Mouse (Mus musculus) mature B cell (primary cell): ENCODE results near the gene Atp6v1f.

Experiments used
- in situ Hi-C: fragments of 300-500 bp; cut with MboI; formaldehyde crosslinking; loops from 2 replicates; pipeline ENCODE4 v1.14.3; 2019

The Atp6v1f gene

GRCm38 (mm10) chr6:29467583-29468354 is at the start of gene Atp6v1f:
Gene Atp6v1f, plus strand, starts transcription at chr6:29467718.
- in situ Hi-C loops, result no loop called here

DNA sequence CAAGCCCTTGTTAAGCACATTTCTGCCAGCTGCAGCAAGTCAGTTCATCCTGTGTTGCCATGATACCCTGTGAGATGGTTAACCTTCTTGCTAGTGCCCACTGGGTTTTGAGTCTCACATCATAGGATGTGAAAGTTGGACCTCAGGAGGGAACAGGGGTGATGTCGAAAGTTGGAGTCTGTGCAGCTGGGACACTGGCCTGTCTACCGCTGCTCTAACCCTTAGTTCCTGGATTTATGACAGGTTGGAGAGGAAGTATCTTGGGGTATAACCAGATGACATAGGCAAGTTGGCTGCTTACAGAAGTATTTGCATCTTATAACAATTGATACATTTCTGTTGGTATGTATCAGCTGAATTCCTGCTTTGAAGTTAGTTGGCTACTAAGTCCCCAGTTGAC is 46.9 kb upstream of the Atp6v1f start:
- in situ Hi-C loops, result no loop called here

DNA sequence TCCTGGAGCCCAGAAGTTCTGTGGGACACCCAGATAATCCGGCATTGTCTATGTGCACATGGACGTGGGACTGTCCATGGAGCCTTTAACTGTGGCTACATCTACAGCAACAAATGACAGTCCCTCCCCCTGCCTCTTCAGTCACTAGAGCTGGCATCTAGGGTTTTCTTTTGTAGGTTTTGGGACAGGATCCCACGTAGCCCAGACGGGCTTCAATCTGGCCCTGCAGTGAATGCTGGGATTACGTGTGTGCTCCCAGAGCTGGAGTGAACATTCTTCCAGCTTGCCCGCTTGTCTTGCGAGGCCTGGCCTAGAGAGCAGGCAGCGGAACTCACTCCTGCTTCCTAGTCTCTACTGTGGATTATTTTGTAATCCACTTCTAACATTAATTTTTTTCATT is 42.4 kb upstream of the Atp6v1f start:
- in situ Hi-C loops, result no loop called here

GRCm38 (mm10) chr6:29426331-29426730 is 41.2 kb upstream of the Atp6v1f start:
- in situ Hi-C loops, result no loop called here

DNA sequence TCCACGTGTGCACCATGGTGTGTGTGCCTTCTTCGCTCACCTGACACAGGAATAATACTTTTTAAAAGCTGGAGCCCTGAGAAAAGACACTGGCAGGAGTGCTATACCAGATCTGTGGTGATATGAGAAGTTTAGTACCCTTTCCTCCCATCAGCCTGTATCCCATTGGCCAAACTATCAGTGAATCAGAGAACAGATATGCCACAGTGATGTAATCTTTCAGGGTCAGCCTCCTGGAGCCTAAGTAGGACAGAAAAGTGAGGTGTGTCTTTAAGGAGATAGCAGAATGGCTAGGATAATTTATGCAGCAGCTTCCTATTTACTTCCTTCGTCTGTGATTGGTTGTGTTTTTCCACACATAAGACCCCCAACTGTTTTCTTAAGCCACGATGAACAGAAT is 39.3 kb upstream of the Atp6v1f start:
- in situ Hi-C loops, result no loop called here

DNA sequence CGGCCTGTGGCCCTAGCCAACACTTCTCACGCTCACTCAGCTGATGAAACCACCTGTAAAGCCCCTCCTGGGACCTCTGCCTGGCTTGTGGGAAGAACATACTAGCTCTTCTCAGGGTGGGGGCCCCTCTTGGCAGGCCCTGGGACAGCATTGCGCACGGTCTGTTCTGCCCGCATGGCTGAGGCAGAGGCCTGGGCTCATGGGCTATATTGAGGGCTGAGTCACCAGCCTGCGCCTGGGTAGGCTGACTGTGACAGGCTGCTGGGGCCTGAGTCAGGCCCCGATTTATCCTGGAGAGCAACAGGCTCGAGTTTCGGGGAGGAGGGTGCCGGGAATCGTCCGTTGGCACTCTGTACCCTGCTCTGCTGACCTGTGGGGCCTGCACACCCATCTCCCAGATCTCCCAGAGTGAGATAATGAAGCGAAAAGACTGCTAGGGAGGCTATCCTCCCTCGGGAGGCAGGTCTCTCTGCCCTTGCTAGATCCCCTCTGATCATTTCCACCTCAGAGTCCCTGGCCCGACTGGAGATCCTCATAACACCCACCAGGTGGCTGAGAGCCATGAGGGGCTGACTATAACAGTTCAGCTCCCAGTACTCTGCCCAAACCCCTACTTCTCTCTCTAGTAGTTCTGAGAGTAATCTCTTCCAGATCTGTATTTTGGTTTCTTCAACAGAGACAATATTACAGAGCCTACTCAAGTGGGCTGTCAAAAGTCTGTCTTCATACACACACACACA is 36.7 kb upstream of the Atp6v1f start:
- in situ Hi-C loops, result no loop called here

GRCm38 (mm10) chr6:29431473-29431872 is 36.0 kb upstream of the Atp6v1f start:
- in situ Hi-C loops, result no loop called here

GRCm38 (mm10) chr6:29432156-29432555 is 35.4 kb upstream of the Atp6v1f start:
- in situ Hi-C loops, result no loop called here

- in situ Hi-C loops, result no loop called here
Observed at GRCm38 (mm10) chr6:29432676-29433037, 34.9 kb upstream of the Atp6v1f start.

DNA sequence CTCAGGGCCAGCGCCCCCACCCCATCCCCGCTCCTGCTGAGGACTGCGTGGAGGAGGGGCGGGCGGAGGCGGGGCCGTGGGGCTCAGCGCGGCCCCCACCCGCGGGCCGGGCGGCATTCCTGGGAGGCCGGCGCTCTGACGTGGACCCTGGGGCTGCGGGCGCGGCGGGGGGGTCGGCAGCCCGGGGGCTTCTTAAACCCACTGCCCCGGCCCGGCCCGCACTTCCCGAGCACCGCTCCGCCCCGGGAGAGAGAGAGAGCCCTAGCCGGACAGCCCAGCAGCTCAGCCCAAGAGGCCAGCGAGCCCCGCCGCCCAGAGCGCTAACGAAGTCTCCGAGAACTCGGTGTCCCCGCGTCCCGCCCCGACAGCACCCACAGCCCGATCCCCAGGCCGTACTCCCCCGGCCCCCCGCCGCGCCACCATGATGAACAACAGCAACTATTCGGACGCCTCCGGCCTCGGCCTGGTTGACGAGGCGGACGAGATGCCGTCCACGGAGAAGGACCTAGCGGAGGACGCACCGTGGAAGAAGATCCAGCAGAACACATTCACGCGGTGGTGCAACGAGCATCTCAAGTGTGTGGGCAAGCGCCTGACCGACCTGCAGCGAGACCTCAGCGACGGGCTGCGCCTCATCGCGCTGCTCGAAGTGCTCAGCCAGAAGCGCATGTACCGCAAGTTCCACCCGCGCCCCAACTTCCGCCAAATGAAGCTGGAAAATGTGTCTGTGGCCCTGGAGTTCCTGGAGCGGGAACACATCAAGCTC is 34.3 kb upstream of the Atp6v1f start, which contains the start of gene Flnc:
TSS of gene Flnc (plus strand) at position 219 of the 766 bp plus-strand sequence.
- in situ Hi-C loops, result no loop called here

DNA sequence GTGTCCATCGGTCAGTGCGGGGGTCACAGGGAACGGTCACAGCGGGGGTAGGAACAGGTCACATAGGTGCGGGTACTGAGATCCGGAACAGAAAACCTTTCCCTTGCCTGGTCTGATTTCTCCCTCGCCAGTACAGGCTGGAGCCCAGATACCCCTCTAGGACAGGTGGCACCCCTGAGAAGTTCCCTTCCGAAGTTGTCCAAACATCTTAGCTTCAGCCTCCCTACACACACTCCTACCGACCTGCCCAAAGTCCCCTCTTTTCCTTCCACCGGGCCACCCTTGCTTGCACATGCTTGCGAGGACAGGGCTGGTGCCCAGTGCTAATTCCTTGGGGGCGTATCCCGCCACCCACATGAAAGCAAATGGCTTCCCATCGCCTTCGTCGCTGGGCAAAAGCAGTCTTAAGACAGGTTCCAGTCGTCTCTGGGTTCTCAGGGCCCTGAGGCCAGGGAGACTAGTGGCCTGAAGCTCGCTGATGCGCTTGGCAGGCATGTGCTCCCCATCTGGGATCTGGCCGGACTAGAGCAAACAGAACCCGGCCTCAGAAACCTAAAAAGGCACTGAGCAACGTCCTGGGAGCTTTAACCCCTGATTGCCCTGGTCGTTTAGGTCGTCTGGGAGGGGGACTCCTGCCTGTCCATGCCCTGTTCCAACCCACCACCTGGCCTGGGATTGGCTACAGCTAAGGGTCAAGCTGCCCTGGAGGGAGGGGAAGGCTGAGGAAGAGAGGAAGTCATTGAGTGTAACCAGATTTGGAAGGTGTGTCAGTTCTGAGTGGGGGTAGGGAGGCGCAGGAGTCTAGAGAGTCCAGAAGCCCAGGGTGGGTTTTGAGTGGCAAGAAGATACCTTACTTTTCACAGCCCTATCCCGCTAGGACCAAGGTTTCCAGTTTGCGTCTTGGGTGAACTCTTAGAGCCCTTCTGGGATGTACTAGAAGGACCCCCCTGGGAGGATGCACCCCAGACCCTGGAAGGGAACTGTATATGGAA is 33.4 kb upstream of the Atp6v1f start:
- in situ Hi-C loops, result no loop called here

DNA sequence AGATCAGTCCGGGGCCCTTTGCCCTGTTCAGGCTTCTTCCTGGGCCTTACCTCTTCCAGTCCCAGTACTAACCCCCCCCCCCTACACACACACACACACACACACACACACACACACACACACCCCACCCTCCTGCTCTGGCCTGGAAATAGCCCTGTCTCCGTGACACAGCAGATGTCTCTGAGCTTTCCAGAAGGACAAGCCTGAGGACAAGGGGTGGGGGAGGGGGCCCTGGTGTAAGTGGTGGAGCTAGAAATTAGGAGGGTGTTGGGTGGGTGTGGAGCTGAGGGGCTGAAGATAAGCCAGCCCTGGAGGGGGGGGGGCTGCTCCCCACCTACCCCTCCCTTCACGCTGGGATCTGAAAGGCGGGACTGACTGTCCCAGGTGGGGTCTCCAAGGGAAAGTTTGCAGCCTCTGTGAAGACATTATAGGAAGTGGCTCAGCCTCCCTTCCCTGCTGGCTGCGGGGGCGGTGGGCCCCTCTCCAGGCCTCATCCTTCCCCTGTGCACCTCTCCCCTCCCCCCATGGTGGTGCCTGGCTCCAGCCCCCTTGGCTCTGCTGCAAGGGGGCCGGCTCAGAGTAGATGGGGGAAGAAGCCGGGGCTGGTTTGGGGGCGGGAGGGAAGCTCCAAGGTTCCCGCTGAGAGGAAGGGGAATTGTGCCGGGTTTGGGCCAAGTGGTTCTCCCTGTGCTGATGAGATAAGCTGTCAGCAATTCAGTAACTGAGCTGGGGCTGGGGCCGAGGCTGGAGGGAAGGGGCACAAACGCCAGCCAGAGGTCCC is 32.4 kb upstream of the Atp6v1f start:
- in situ Hi-C loops, result no loop called here

- in situ Hi-C loops, result no loop called here
Observed at GRCm38 (mm10) chr6:29435940-29436451, 31.5 kb upstream of the Atp6v1f start.

GRCm38 (mm10) chr6:29436461-29436934 is 31.0 kb upstream of the Atp6v1f start:
- in situ Hi-C loops, result no loop called here

- in situ Hi-C loops, result no loop called here
Observed at GRCm38 (mm10) chr6:29439251-29439650, 28.3 kb upstream of the Atp6v1f start.

DNA sequence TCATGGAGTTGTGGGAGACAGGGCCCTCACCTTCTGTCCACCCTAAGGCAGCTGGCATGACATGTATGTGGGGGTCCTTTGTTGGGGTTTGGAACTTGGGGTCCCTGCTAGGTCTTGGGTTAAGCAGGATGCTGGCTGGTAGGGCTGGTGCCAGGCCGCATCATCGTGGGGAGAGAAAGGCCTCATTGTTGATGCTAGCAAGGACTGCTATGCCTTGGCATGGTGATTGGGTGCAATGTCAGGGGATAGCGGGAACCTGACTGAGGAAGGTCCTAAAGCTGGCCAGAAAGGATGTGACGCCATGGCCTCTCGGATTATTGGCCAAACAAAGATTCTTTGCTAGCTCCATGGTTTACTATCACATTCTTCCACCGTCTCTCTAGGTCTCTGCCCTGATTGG is 27.7 kb upstream of the Atp6v1f start:
- in situ Hi-C loops, result no loop called here

- in situ Hi-C loops, result no loop called here
Observed at GRCm38 (mm10) chr6:29444773-29445172, 22.7 kb upstream of the Atp6v1f start.

DNA sequence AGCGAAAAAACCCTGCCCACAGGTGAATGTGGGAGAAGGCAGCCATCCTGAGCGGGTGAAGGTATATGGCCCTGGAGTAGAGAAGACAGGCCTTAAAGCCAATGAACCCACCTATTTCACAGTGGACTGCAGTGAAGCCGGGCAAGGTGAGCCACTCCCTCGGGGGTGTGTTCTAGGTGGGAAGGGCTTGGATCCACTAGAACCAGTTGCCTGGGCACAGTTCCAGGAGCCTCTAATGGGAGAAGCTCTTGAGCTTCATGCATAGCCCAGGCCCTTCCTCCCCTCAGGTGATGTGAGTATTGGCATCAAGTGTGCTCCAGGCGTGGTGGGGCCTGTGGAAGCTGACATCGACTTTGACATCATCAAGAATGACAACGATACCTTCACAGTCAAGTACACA is 22.2 kb upstream of the Atp6v1f start:
- in situ Hi-C loops, result no loop called here

DNA sequence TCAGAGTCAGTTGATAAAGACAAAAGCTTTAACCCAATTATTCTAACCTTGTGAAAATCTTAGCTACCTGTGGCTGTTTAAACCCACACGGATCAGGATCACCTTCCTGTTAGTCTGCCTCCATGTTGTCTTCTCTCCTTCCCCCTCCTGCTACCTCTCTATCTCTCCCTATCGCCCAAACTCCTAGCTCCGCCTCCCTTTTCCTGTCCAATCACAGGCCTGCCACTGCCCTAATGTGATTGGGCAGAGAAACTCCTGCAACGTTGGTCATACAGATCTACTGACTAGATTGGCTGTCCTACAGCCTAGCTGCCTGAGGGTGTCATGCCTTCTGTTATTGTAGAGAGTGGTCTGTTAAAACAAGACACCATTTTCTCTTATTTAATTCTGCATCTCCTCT is 17.7 kb upstream of the Atp6v1f start:
- in situ Hi-C loops, result no loop called here

GRCm38 (mm10) chr6:29450667-29451066 is 16.9 kb upstream of the Atp6v1f start:
- in situ Hi-C loops, result no loop called here
